Mouse (Mus musculus): ENCODE data around the gene Atpaf1.

The Atpaf1 gene

GRCm38 (mm10) chr4:115784769-115785510, at the start of gene Atpaf1:
Gene Atpaf1, plus strand, starts transcription at chr4:115784812.
- in situ Hi-C loops (cut with MboI, MseI), result loop anchor here in 1 of 2 experiments (5.0 kb wide), 1 partner anchor 47 kb away; no protein-coding TSS in a partner anchor

GRCm38 (mm10) chr4:115734867-115735266, 49.7 kb upstream of the Atpaf1 start:
- in situ Hi-C loops (cut with MboI, MseI), result loop anchor here (5.0 to 25.0 kb wide), 4 partner anchors 87 to 748 kb away; partner anchors contain the start of genes Cmpk1 (in 1 of the 2) and Mob3c (in 1 of the 2)

- in situ Hi-C loops (cut with MboI, MseI), result loop anchor here (5.0 to 25.0 kb wide), 3 partner anchors 85 to 750 kb away; partner anchors contain the start of genes Cmpk1 (in 1 of the 2) and Mob3c (in 1 of the 2)
Measured at GRCm38 (mm10) chr4:115737551-115738041, 47.0 kb upstream of the Atpaf1 start, which contains the start of gene Efcab14. Gene Efcab14, plus strand, starts transcription at chr4:115737744.

- in situ Hi-C loops (cut with MboI, MseI), result loop anchor here (5.0 to 25.0 kb wide), 3 partner anchors 84 to 751 kb away; partner anchors contain the start of genes Cmpk1 (in 1 of the 2) and Mob3c (in 1 of the 2)
Measured at GRCm38 (mm10) chr4:115738481-115738985, 46.1 kb upstream of the Atpaf1 start.

GRCm38 (mm10) chr4:115742658-115743057, 42.0 kb upstream of the Atpaf1 start:
- in situ Hi-C loops (cut with MboI, MseI), result loop anchor here in 1 of 2 experiments (25.0 kb wide), 1 partner anchor 755 kb away; the partner anchor contains the start of gene Cmpk1

GRCm38 (mm10) chr4:115743096-115743495, 41.5 kb upstream of the Atpaf1 start:
- in situ Hi-C loops (cut with MboI, MseI), result loop anchor here in 1 of 2 experiments (25.0 kb wide), 1 partner anchor 756 kb away; the partner anchor contains the start of gene Cmpk1

GRCm38 (mm10) chr4:115748181-115748580, 36.4 kb upstream of the Atpaf1 start:
- in situ Hi-C loops (cut with MboI, MseI), result loop anchor here in 1 of 2 experiments (25.0 kb wide), 1 partner anchor 761 kb away; the partner anchor contains the start of gene Cmpk1

GRCm38 (mm10) chr4:115749336-115749735, 35.3 kb upstream of the Atpaf1 start:
- in situ Hi-C loops (cut with MboI, MseI), result loop anchor here in 1 of 2 experiments (25.0 kb wide), 1 partner anchor 762 kb away; the partner anchor contains the start of gene Cmpk1

GRCm38 (mm10) chr4:115754101-115754500, 30.5 kb upstream of the Atpaf1 start:
- in situ Hi-C loops (cut with MboI, MseI), result no loop called here

- in situ Hi-C loops (cut with MboI, MseI), result no loop called here
Measured at GRCm38 (mm10) chr4:115754851-115755250, 29.8 kb upstream of the Atpaf1 start.

GRCm38 (mm10) chr4:115761206-115761605, 23.4 kb upstream of the Atpaf1 start:
- in situ Hi-C loops (cut with MboI, MseI), result no loop called here

- in situ Hi-C loops (cut with MboI, MseI), result no loop called here
Measured at GRCm38 (mm10) chr4:115764581-115764980, 20.0 kb upstream of the Atpaf1 start.

- in situ Hi-C loops (cut with MboI, MseI), result no loop called here
Measured at GRCm38 (mm10) chr4:115767647-115768467, 16.8 kb upstream of the Atpaf1 start.

- in situ Hi-C loops (cut with MboI, MseI), result loop anchor here in 1 of 2 experiments (10.0 kb wide), 1 partner anchor 1170 kb away; no protein-coding TSS in a partner anchor
Measured at GRCm38 (mm10) chr4:115775056-115775455, 9.6 kb upstream of the Atpaf1 start.

GRCm38 (mm10) chr4:115777627-115778026, 7.0 kb upstream of the Atpaf1 start:
- in situ Hi-C loops (cut with MboI, MseI), result loop anchor here in 1 of 2 experiments (10.0 kb wide), 1 partner anchor 1173 kb away; no protein-coding TSS in a partner anchor

- in situ Hi-C loops (cut with MboI, MseI), result no loop called here
Measured at GRCm38 (mm10) chr4:115780269-115780668, 4.3 kb upstream of the Atpaf1 start.

GRCm38 (mm10) chr4:115780918-115781317, 3.7 kb upstream of the Atpaf1 start, which contains the start of gene Tex38:
Gene Tex38, minus strand, starts transcription at chr4:115781018.
- in situ Hi-C loops (cut with MboI, MseI), result no loop called here

GRCm38 (mm10) chr4:115782026-115782805, 2.4 kb upstream of the Atpaf1 start:
- in situ Hi-C loops (cut with MboI, MseI), result no loop called here

- in situ Hi-C loops (cut with MboI, MseI), result loop anchor here in 1 of 2 experiments (5.0 kb wide), 1 partner anchor 47 kb away; no protein-coding TSS in a partner anchor
Measured at GRCm38 (mm10) chr4:115785511-115786034, 961 bp downstream of the Atpaf1 start.

- in situ Hi-C loops (cut with MboI, MseI), result no loop called here
Measured at GRCm38 (mm10) chr4:115790864-115791263, 6.3 kb downstream of the Atpaf1 start.

Data from T-helper 17 cell (primary cell).